Mouse (Mus musculus) testis, postnatal 14 days (tissue): ENCODE measurements around the gene Gm6040.

Experiments
- DNase-seq: peaks from one replicate; pipeline ENCODE4 v3.0.0; 2021; ENCODE audit warnings: low spot score

Gm6040 gene

GRCm38 (mm10) chr8:20921971-20922370, at the start of gene Gm6040:
Gene Gm6040 (minus strand): TSS chr8:20922071.
- DNase-seq, result no peak

- DNase-seq, result no peak
These were observed 42.7 kb upstream of the Gm6040 start for GRCm38 (mm10) chr8:20964531-20964930.

DNA sequence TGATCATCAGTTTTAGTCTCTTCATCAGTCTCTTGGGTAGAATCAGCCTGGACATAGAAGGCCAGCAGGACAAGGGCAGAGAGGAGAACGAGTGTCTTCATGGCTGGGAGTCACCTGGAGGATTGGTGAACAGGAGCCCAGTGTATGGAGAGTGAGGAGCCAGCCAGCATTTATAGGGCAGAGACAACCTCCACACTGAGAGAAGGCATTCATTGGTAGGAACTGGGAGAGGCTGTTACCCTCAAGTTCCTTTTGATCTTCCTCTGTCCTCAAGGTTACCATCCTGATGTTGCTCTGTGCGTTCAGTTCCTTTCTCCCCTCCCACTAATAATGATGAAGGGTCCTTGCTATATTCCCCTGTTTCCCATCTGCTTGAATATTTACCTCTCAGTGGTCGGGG, 22.7 kb upstream of the Gm6040 start, which contains the start of gene AY761185:
Gene AY761185, minus strand, starts transcription at position 101 of the 400 bp plus-strand sequence.
- no peak for DNase-seq

GRCm38 (mm10) chr8:20912288-20912687, 9.6 kb downstream of the Gm6040 start:
- no peak for DNase-seq

GRCm38 (mm10) chr8:20908256-20908655, 13.6 kb downstream of the Gm6040 start:
- DNase-seq, result no peak

DNA sequence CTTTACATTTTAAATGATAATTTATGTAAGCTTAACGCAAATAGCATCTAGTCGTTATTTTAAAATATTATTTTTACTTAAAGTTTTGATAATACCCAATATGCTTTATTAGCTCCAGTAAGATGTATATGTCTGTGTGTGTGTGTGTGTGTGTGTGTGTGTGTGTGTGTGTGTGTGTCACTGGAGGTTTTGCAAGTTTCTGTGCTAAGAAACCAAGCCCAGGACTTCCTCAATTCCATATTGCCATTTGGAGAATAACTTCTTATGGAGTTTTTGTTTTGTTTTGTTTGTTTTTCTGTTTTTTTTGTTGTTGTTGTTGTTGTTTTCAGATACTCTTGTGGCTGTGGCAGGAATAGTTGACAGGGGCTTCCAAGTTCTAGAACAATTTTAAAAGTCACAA, 14.8 kb downstream of the Gm6040 start:
- DNase-seq, result no peak

- no peak for DNase-seq
These were observed 19.3 kb downstream of the Gm6040 start, which contains the start of gene Gm15056 for GRCm38 (mm10) chr8:20902527-20902926. Gene Gm15056 (minus strand): TSS chr8:20902627.

GRCm38 (mm10) chr8:20892369-20892768, 29.5 kb downstream of the Gm6040 start, which contains the start of gene Defb33:
Gene Defb33 (plus strand): TSS chr8:20892669.
- no peak for DNase-seq

GRCm38 (mm10) chr8:20874608-20875007, 47.3 kb downstream of the Gm6040 start:
- no peak for DNase-seq
